Mouse (Mus musculus) MEL (cell line): ENCODE measurements at regions not wholly inside any gene's neighbourhood (a gene's known extent, or its start where the extent isn't known, plus 50 kb on each side); places are given as distances from the start of the nearest gene placed in this dataset.

ENCODE experiments used
- DNase-seq: peaks from one replicate; pipeline ENCODE4 v3.0.0; 2011; ENCODE audit warnings: low read depth, low spot score
- H3K27ac ChIP-seq: 2 replicates; pipeline ENCODE4 v1.5.1; 2012; ENCODE audit warnings: low read depth, mild to moderate bottlenecking, control low read depth, low read length, moderate library complexity; ENCODE audit not compliant: control insufficient read depth
- H3K27me3 ChIP-seq, 2 experiments: fragments of 150-350 bp in 1 of 2; sonication (generic) in 1 of 2; 2 replicates each; pipeline ENCODE4 v1.6.1; 2012; ENCODE audit warnings: low read length in 2 of 2, mild to moderate bottlenecking in 2 of 2, improper control_type of control experiment in 1 of 2, moderate library complexity in 1 of 2; ENCODE audit not compliant: insufficient read depth in 2 of 2, control insufficient read depth in 1 of 2
- H3K36me3 ChIP-seq, 2 experiments: 2 replicates each; pipeline ENCODE4 v1.6.1; 2012 to 2014; ENCODE audit warnings: low read length in 2 of 2, improper control_type of control experiment in 1 of 2, inconsistent platforms in 1 of 2, mild to moderate bottlenecking in 1 of 2; ENCODE audit not compliant: insufficient read depth in 2 of 2, control insufficient read depth in 1 of 2
- H3K4me1 ChIP-seq, 2 experiments: fragments of 150-350 bp in 1 of 2; sonication (generic) in 1 of 2; 2 replicates each; pipeline ENCODE4 v1.6.1; 2012; ENCODE audit warnings: low read length in 2 of 2, improper control_type of control experiment in 1 of 2, mild to moderate bottlenecking in 1 of 2; ENCODE audit not compliant: insufficient read depth in 2 of 2, control insufficient read depth in 1 of 2
- H3K4me3 ChIP-seq, 2 experiments: fragments of 150-350 bp in 1 of 2; sonication (generic) in 1 of 2; 2 replicates each; pipeline ENCODE4 v1.5.1; 2012; ENCODE audit warnings: low read depth in 2 of 2, low read length in 2 of 2, mild to moderate bottlenecking in 2 of 2, moderate library complexity in 2 of 2, control low read depth in 1 of 2, improper control_type of control experiment in 1 of 2; ENCODE audit not compliant: control insufficient read depth in 1 of 2, insufficient read depth in 1 of 2
- H3K79me2 ChIP-seq: 2 replicates; pipeline ENCODE4 v1.6.1; 2012; ENCODE audit warnings: mild to moderate bottlenecking, low read length, moderate library complexity; ENCODE audit not compliant: control insufficient read depth, poor library complexity, insufficient read depth
- H3K9ac ChIP-seq: 2 replicates; pipeline ENCODE4 v1.6.1; 2012; ENCODE audit warnings: low read depth, mild to moderate bottlenecking, control low read depth, low read length, moderate library complexity; ENCODE audit not compliant: control insufficient read depth, poor library complexity, severe bottlenecking
- H3K9me3 ChIP-seq: fragments of 150-350 bp; sonication (generic); replicated peaks from 2 replicates; pipeline ENCODE4 v1.6.1; 2012; ENCODE audit warnings: mild to moderate bottlenecking, low read length, improper control_type of control experiment, moderate library complexity; ENCODE audit not compliant: insufficient read depth
- BHLHE40 ChIP-seq: IDR thresholded peaks from 2 replicates; pipeline ENCODE4 v1.6.1; 2012; ENCODE audit warnings: low read depth, mild to moderate bottlenecking, inconsistent platforms, low read length, improper control_type of control experiment, borderline replicate concordance
- CHD1 ChIP-seq: IDR thresholded peaks from 2 replicates; pipeline ENCODE4 v1.6.1; 2012; ENCODE audit warnings: low read depth, mild to moderate bottlenecking, inconsistent platforms, low read length, improper control_type of control experiment
- CHD2 ChIP-seq: IDR thresholded peaks from 2 replicates; pipeline ENCODE4 v1.6.1; 2011; ENCODE audit warnings: low read length, improper control_type of control experiment
- CTCF ChIP-seq, 3 experiments: IDR thresholded peaks in 2 of 3; conservative IDR thresholded peaks in 1 of 3; 2 replicates each; pipeline ENCODE4 v1.5.1; 2011 to 2012; ENCODE audit warnings: low read length in 3 of 3, low read depth in 2 of 3, mild to moderate bottlenecking in 2 of 3, improper control_type of control experiment in 1 of 3, inconsistent platforms in 1 of 3, mixed read lengths in 1 of 3, moderate library complexity in 1 of 3; ENCODE audit not compliant: control insufficient read depth in 1 of 3, insufficient read depth in 1 of 3, poor library complexity in 1 of 3, severe bottlenecking in 1 of 3
- EP300 ChIP-seq, 2 experiments: IDR thresholded peaks; 2 replicates each; pipeline ENCODE4 v1.6.1; 2011; ENCODE audit warnings: improper control_type of control experiment in 2 of 2, low read length in 2 of 2, low read depth in 1 of 2, mild to moderate bottlenecking in 1 of 2
- ETS1 ChIP-seq: IDR thresholded peaks from 2 replicates; pipeline ENCODE4 v1.6.1; 2012; ENCODE audit warnings: low read depth, mild to moderate bottlenecking, inconsistent platforms, low read length, improper control_type of control experiment, moderate library complexity
- HCFC1 ChIP-seq: IDR thresholded peaks from 2 replicates; pipeline ENCODE4 v1.6.1; 2012; ENCODE audit warnings: low read depth, mild to moderate bottlenecking, inconsistent platforms, low read length, improper control_type of control experiment, moderate library complexity
- MAFK ChIP-seq: IDR thresholded peaks from 2 replicates; pipeline ENCODE4 v1.6.1; 2011; ENCODE audit warnings: low read depth, mild to moderate bottlenecking, low read length, improper control_type of control experiment, borderline replicate concordance
- MAZ ChIP-seq: IDR thresholded peaks from 2 replicates; pipeline ENCODE4 v1.6.1; 2012; ENCODE audit warnings: low read depth, mild to moderate bottlenecking, inconsistent platforms, low read length, improper control_type of control experiment
- MEF2A ChIP-seq: IDR thresholded peaks from 2 replicates; pipeline ENCODE4 v1.6.1; 2014; ENCODE audit warnings: low read depth, mild to moderate bottlenecking, inconsistent platforms, low read length, improper control_type of control experiment; ENCODE audit not compliant: poor library complexity, insufficient replicate concordance, severe bottlenecking; ENCODE audit errors: extremely low read depth
- NELFE ChIP-seq: IDR thresholded peaks from 2 replicates; pipeline ENCODE4 v1.6.1; 2011; ENCODE audit warnings: low read depth, low read length, improper control_type of control experiment
- NRF1 ChIP-seq: IDR thresholded peaks from 2 replicates; pipeline ENCODE4 v1.6.1; 2014; ENCODE audit warnings: low read depth, mild to moderate bottlenecking, inconsistent platforms, low read length, improper control_type of control experiment, moderate library complexity; ENCODE audit not compliant: poor library complexity, insufficient read depth, severe bottlenecking
- POLR2AphosphoS5 ChIP-seq: IDR thresholded peaks from 2 replicates; pipeline ENCODE4 v1.6.1; 2012; ENCODE audit warnings: low read depth, borderline replicate concordance, mild to moderate bottlenecking, inconsistent platforms, low read length, moderate library complexity, mixed read lengths
- RAD21 ChIP-seq: IDR thresholded peaks from 2 replicates; pipeline ENCODE4 v1.6.1; 2011; ENCODE audit warnings: mild to moderate bottlenecking, low read depth, low read length, improper control_type of control experiment
- RCOR1 ChIP-seq: IDR thresholded peaks from 2 replicates; pipeline ENCODE4 v1.6.1; 2012; ENCODE audit warnings: low read depth, mild to moderate bottlenecking, inconsistent platforms, low read length, improper control_type of control experiment
- TAL1 ChIP-seq: IDR thresholded peaks from 2 replicates; pipeline ENCODE4 v1.6.1; 2012; ENCODE audit warnings: mild to moderate bottlenecking, inconsistent platforms, low read length, moderate library complexity, mixed read lengths
- USF1 ChIP-seq: IDR thresholded peaks from 2 replicates; pipeline ENCODE4 v1.6.1; 2014; ENCODE audit warnings: low read depth, mild to moderate bottlenecking, inconsistent platforms, low read length, improper control_type of control experiment, moderate library complexity
- USF2 ChIP-seq, 2 experiments: IDR thresholded peaks; 2 replicates each; pipeline ENCODE4 v1.6.1; 2011 to 2012; ENCODE audit warnings: improper control_type of control experiment in 2 of 2, low read length in 2 of 2, borderline replicate concordance in 1 of 2, inconsistent platforms in 1 of 2, low read depth in 1 of 2, mild to moderate bottlenecking in 1 of 2; ENCODE audit not compliant: insufficient read depth in 1 of 2
- ZMIZ1 ChIP-seq: IDR thresholded peaks from 2 replicates; pipeline ENCODE4 v1.6.1; 2012; ENCODE audit warnings: low read depth, mild to moderate bottlenecking, inconsistent platforms, low read length, improper control_type of control experiment, moderate library complexity
- ZNF384 ChIP-seq: IDR thresholded peaks from 2 replicates; pipeline ENCODE4 v1.6.1; 2012; ENCODE audit warnings: low read depth, mild to moderate bottlenecking, inconsistent platforms, low read length, improper control_type of control experiment

- Histone ChIP-seq H3K79me2 (no peaks in the 10 kb centered on the region), H3K27me3 (no peaks in the 10 kb centered on the region), H3K4me3 (no peak overlapping the region), H3K36me3 (no peaks in the 10 kb centered on the region), H3K9me3 (no peaks in the 10 kb centered on the region), H3K4me1 (no peaks in the 10 kb centered on the region), H3K27ac (no peak overlapping the region), H3K9ac (no peak overlapping the region)
- no peak for TF ChIP-seq MAZ
- TF ChIP-seq EP300 (IDR thresholded peaks at IDR 0.05; ENCODE audit: low read depth in 1 of 2, low read length in 2 of 2) = no peak
- TF ChIP-seq MEF2A = no peak
- no peak for TF ChIP-seq MAFK
- no peak for TF ChIP-seq HCFC1
- no peak for TF ChIP-seq CTCF (IDR thresholded peaks at IDR 0.05 in 2 of 3, conservative IDR thresholded peaks at IDR 0.05 in 1 of 3; ENCODE audit: control insufficient read depth in 1 of 3, insufficient read depth in 1 of 3, low read depth in 2 of 3, low read length in 3 of 3, poor library complexity in 1 of 3, severe bottlenecking in 1 of 3)
- TF ChIP-seq NELFE = no peak
- TF ChIP-seq RCOR1 = no peak
- no peak for TF ChIP-seq ZNF384
- no peak for TF ChIP-seq NRF1
- TF ChIP-seq USF2 (IDR thresholded peaks at IDR 0.05; ENCODE audit: borderline replicate concordance in 1 of 2, insufficient read depth in 1 of 2, low read depth in 1 of 2, low read length in 2 of 2) = no peak
- no peak for TF ChIP-seq POLR2AphosphoS5
- DNase-seq = no peak
These were observed 215.6 kb upstream of the Jarid2 start for GRCm38 (mm10) chr13:44513378-44514285.

- Histone ChIP-seq H3K79me2 (no peaks in the 10 kb centered on the region), H3K27ac (no peak overlapping the region), H3K36me3 (no peaks in the 10 kb centered on the region), H3K9me3 (no peaks in the 10 kb centered on the region), H3K27me3 (no peaks in the 10 kb centered on the region), H3K4me3 (no peak overlapping the region), H3K9ac (no peak overlapping the region), H3K4me1 (no peaks in the 10 kb centered on the region)
- no peak for TF ChIP-seq CTCF (IDR thresholded peaks at IDR 0.05 in 2 of 3, conservative IDR thresholded peaks at IDR 0.05 in 1 of 3; ENCODE audit: control insufficient read depth in 1 of 3, insufficient read depth in 1 of 3, low read depth in 2 of 3, low read length in 3 of 3, poor library complexity in 1 of 3, severe bottlenecking in 1 of 3)
- TF ChIP-seq EP300 (IDR thresholded peaks at IDR 0.05; ENCODE audit: low read depth in 1 of 2, low read length in 2 of 2) = no peak
- no peak for TF ChIP-seq RCOR1
- TF ChIP-seq USF1 = no peak
- TF ChIP-seq USF2 (IDR thresholded peaks at IDR 0.05; ENCODE audit: borderline replicate concordance in 1 of 2, insufficient read depth in 1 of 2, low read depth in 1 of 2, low read length in 2 of 2) = no peak
- no peak for TF ChIP-seq ZMIZ1
- no peak for TF ChIP-seq BHLHE40
- TF ChIP-seq ETS1 = no peak
- TF ChIP-seq NRF1 = no peak
- no peak for TF ChIP-seq RAD21
- TF ChIP-seq CHD2 = no peak
- TF ChIP-seq TAL1 = no peak
- TF ChIP-seq CHD1 = no peak
- no peak for DNase-seq
These were observed 214.6 kb upstream of the Jarid2 start for GRCm38 (mm10) chr13:44514636-44515158.
